Mouse (Mus musculus) liver, embryonic 15.5 days (tissue): ENCODE measurements at regions not wholly inside any gene's neighbourhood (a gene's known extent, or its start where the extent isn't known, plus 50 kb on each side); places are given as distances from the start of the nearest gene placed in this dataset.

Experiments used
- ATAC-seq: fragments of 200-750 bp; cut with Nextera tagmentation; 2 replicates; pipeline ENCODE4 v1.8.0; 2017; ENCODE audit warnings: moderate number of reproducible peaks, mild to moderate bottlenecking, moderate library complexity; ENCODE audit not compliant: insufficient read depth
- H3K27ac ChIP-seq: fragments of 300-500 bp; sonication (generic); replicated peaks from 2 replicates; pipeline ENCODE4 v1.5.1; 2015; ENCODE audit warnings: mild to moderate bottlenecking, inconsistent platforms
- H3K27me3 ChIP-seq: fragments of 300-500 bp; sonication (generic); 2 replicates; pipeline ENCODE4 v1.6.1; 2015; ENCODE audit warnings: mild to moderate bottlenecking, inconsistent platforms
- H3K36me3 ChIP-seq: fragments of 300-500 bp; sonication (generic); replicated peaks from 2 replicates; pipeline ENCODE4 v1.6.1; 2015; ENCODE audit warnings: moderate library complexity, mild to moderate bottlenecking, inconsistent platforms
- H3K4me1 ChIP-seq: fragments of 300-500 bp; sonication (generic); replicated peaks from 2 replicates; pipeline ENCODE4 v1.6.1; 2015; ENCODE audit warnings: inconsistent platforms
- H3K4me2 ChIP-seq: fragments of 300-500 bp; sonication (generic); 2 replicates; pipeline ENCODE4 v1.6.1; 2015; ENCODE audit warnings: moderate library complexity, mild to moderate bottlenecking, inconsistent platforms
- H3K4me3 ChIP-seq: fragments of 300-500 bp; sonication (generic); replicated peaks from 2 replicates; pipeline ENCODE4 v1.5.1; 2015; ENCODE audit warnings: mild to moderate bottlenecking, inconsistent platforms
- H3K9ac ChIP-seq: fragments of 300-500 bp; sonication (generic); 2 replicates; pipeline ENCODE4 v1.6.1; 2015; ENCODE audit warnings: moderate library complexity, mild to moderate bottlenecking, inconsistent platforms
- H3K9me3 ChIP-seq: fragments of 300-500 bp; sonication (generic); replicated peaks from 2 replicates; pipeline ENCODE4 v1.6.1; 2016; ENCODE audit warnings: inconsistent platforms
- WGBS: fragments of 180-500 bp; shearing (Covaris S2); methylation state at CpG from one replicate; pipeline ENCODE4 v1.1.7; 2015; ENCODE audit warnings: mixed read lengths; ENCODE audit not compliant: insufficient replicate concordance; 5-methylcytosine and 5-hydroxymethylcytosine counted together

GRCm38 (mm10) chr8:78050768-78051167 is 162.3 kb upstream of the Ttc29 start:
- no peak overlapping the region for H3K4me2 ChIP-seq
- WGBS = 51% methylated on average over 3 of the region's 3 CpGs
- H3K4me3 ChIP-seq = no peak overlapping the region

GRCm38 (mm10) chr8:78054435-78054834 is 158.7 kb upstream of the Ttc29 start:
- no peak overlapping the region for H3K4me2 ChIP-seq
- no peaks in the 10 kb centered on the region for H3K4me1 ChIP-seq
- no peak for ATAC-seq
- H3K27ac ChIP-seq = no peak overlapping the region
- H3K9ac ChIP-seq = no peak overlapping the region
- H3K9me3 ChIP-seq = no peaks in the 10 kb centered on the region
- no peaks in the 10 kb centered on the region for H3K36me3 ChIP-seq
- 8% methylated on average over 5 of the region's 5 CpGs for WGBS
- H3K4me3 ChIP-seq = no peak overlapping the region
- H3K27me3 ChIP-seq = no peaks in the 10 kb centered on the region

More at GRCm38 (mm10) chr8:78050768-78051167, 162.3 kb upstream of the Ttc29 start:
- Histone ChIP-seq H3K36me3 (no peaks in the 10 kb centered on the region), H3K27ac (no peak overlapping the region), H3K9ac (no peak overlapping the region), H3K9me3 (no peaks in the 10 kb centered on the region), H3K27me3 (no peaks in the 10 kb centered on the region), H3K4me1 (no peaks in the 10 kb centered on the region)
- no peak for ATAC-seq

- Histone ChIP-seq H3K9me3 (no peaks in the 10 kb centered on the region), H3K4me1 (no peaks in the 10 kb centered on the region), H3K27me3 (no peaks in the 10 kb centered on the region), H3K27ac (no peak overlapping the region), H3K9ac (no peak overlapping the region), H3K4me2 (no peak overlapping the region), H3K4me3 (no peak overlapping the region), H3K36me3 (no peaks in the 10 kb centered on the region)
- WGBS = 28% methylated on average over 8 of the region's 8 CpGs
- no peak for ATAC-seq
These were observed 158.2 kb upstream of the Ttc29 start for GRCm38 (mm10) chr8:78054920-78055319.

- WGBS = 44% methylated on average over 3 of the region's 3 CpGs
- Histone ChIP-seq H3K9ac (no peak overlapping the region), H3K4me2 (no peak overlapping the region), H3K27ac (no peak overlapping the region), H3K4me1 (no peaks in the 10 kb centered on the region), H3K4me3 (no peak overlapping the region), H3K9me3 (no peaks in the 10 kb centered on the region), H3K27me3 (no peaks in the 10 kb centered on the region), H3K36me3 (no peaks in the 10 kb centered on the region)
- no peak for ATAC-seq
These were observed 157.6 kb upstream of the Ttc29 start for GRCm38 (mm10) chr8:78055531-78055930.

- Histone ChIP-seq H3K4me3 (no peak overlapping the region), H3K4me1 (no peaks in the 10 kb centered on the region), H3K9ac (no peak overlapping the region), H3K36me3 (no peaks in the 10 kb centered on the region), H3K4me2 (no peak overlapping the region), H3K9me3 (no peaks in the 10 kb centered on the region), H3K27ac (no peak overlapping the region), H3K27me3 (no peaks in the 10 kb centered on the region)
- no peak for ATAC-seq
- WGBS = 52% methylated on average over 4 of the region's 4 CpGs
These were observed 155.7 kb upstream of the Ttc29 start for GRCm38 (mm10) chr8:78057357-78057756.

- no peak overlapping the region for H3K27ac ChIP-seq
- H3K9me3 ChIP-seq = no peaks in the 10 kb centered on the region
- H3K36me3 ChIP-seq = no peaks in the 10 kb centered on the region
- ATAC-seq = no peak
- H3K4me2 ChIP-seq = no peak overlapping the region
- no peak overlapping the region for H3K9ac ChIP-seq
- no peaks in the 10 kb centered on the region for H3K4me1 ChIP-seq
- peaks cover 34% of the 10 kb centered on the region for H3K27me3 ChIP-seq
- no peak overlapping the region for H3K4me3 ChIP-seq
- WGBS = 47% methylated on average over 9 of the region's 9 CpGs
These were observed 151.0 kb upstream of the Ttc29 start for GRCm38 (mm10) chr8:78061827-78062719.

GRCm38 (mm10) chr8:78063529-78063928 is 149.6 kb upstream of the Ttc29 start:
- Histone ChIP-seq H3K4me3 (no peak overlapping the region), H3K27me3 (peaks cover 42% of the 10 kb centered on the region), H3K27ac (no peak overlapping the region), H3K36me3 (no peaks in the 10 kb centered on the region), H3K4me1 (no peaks in the 10 kb centered on the region), H3K9ac (no peak overlapping the region), H3K9me3 (no peaks in the 10 kb centered on the region), H3K4me2 (peak overlapping the region; percentile 37)
- ATAC-seq = no peak
- 4% methylated on average over 13 of the region's 13 CpGs for WGBS

GRCm38 (mm10) chr8:78064161-78064560 is 148.9 kb upstream of the Ttc29 start:
- Histone ChIP-seq H3K4me2 (peak overlapping the region; percentile 37; the same call in 1 of the 2 replicates), H3K27me3 (peaks cover 46% of the 10 kb centered on the region), H3K36me3 (no peaks in the 10 kb centered on the region), H3K4me1 (no peaks in the 10 kb centered on the region), H3K4me3 (no peak overlapping the region), H3K9ac (no peak overlapping the region), H3K9me3 (no peaks in the 10 kb centered on the region), H3K27ac (no peak overlapping the region)
- 31% methylated on average over 13 of the region's 13 CpGs for WGBS
- no peak for ATAC-seq

- Histone ChIP-seq H3K36me3 (no peaks in the 10 kb centered on the region), H3K4me3 (no peak overlapping the region), H3K4me1 (no peaks in the 10 kb centered on the region), H3K9ac (no peak overlapping the region), H3K4me2 (no peak overlapping the region), H3K9me3 (no peaks in the 10 kb centered on the region), H3K27me3 (peaks cover 49% of the 10 kb centered on the region), H3K27ac (no peak overlapping the region)
- WGBS = 42% methylated on average over 10 of the region's 10 CpGs
- ATAC-seq = no peak
These were observed 147.1 kb upstream of the Ttc29 start for GRCm38 (mm10) chr8:78065890-78066493.

GRCm38 (mm10) chr8:78068087-78068910 is 144.8 kb upstream of the Ttc29 start:
- Histone ChIP-seq H3K9me3 (no peaks in the 10 kb centered on the region), H3K36me3 (no peaks in the 10 kb centered on the region), H3K27ac (no peak overlapping the region), H3K4me1 (no peaks in the 10 kb centered on the region), H3K4me2 (no peak overlapping the region), H3K9ac (no peak overlapping the region), H3K4me3 (no peak overlapping the region), H3K27me3 (peaks cover 44% of the 10 kb centered on the region)
- no peak for ATAC-seq
- 44% methylated on average over 13 of the region's 13 CpGs for WGBS

GRCm38 (mm10) chr8:78073821-78074220 is 139.3 kb upstream of the Ttc29 start:
- Histone ChIP-seq H3K36me3 (no peaks in the 10 kb centered on the region), H3K27ac (no peak overlapping the region), H3K9ac (no peak overlapping the region), H3K27me3 (peaks cover 4% of the 10 kb centered on the region; the same call in 1 of the 2 replicates), H3K4me1 (no peaks in the 10 kb centered on the region; the same call in 1 of the 2 replicates), H3K4me2 (no peak overlapping the region), H3K9me3 (no peaks in the 10 kb centered on the region), H3K4me3 (no peak overlapping the region)
- peak; percentile 65 for ATAC-seq
- WGBS = 15% methylated on average over 7 of the region's 7 CpGs
